Mouse (Mus musculus) heart, embryonic 14.5 days (tissue): Measurements from ENCODE around the gene Dglucy. TPM values are rescaled to one million over a fixed set of nuclear protein-coding genes. Genes with fewer than 3 reads are reported as not detected.

ENCODE experiments used
- ATAC-seq: fragments of 200-750 bp; cut with Nextera tagmentation; 2 replicates; pipeline ENCODE4 v1.8.0; 2017; ENCODE audit warnings: low read depth, moderate TSS enrichment; ENCODE audit not compliant: insufficient number of reproducible peaks, insufficient read depth, low FRiP score
- H3K27ac ChIP-seq, 2 experiments: fragments of 200-500 bp in 1 of 2; fragments of 300-500 bp in 1 of 2; sonication (generic) in 1 of 2; replicated peaks in 1 of 2; 2 replicates each; pipeline ENCODE4 v1.5.1; 2012 to 2014; ENCODE audit warnings: low read depth in 2 of 2, low read length in 2 of 2, control low read depth in 1 of 2, mild to moderate bottlenecking in 1 of 2, mixed read lengths in 1 of 2; ENCODE audit not compliant: control insufficient read depth in 1 of 2, insufficient read depth in 1 of 2
- H3K27me3 ChIP-seq: fragments of 300-500 bp; sonication (generic); 2 replicates; pipeline ENCODE4 v1.6.1; 2014; ENCODE audit warnings: mild to moderate bottlenecking, low read length, control low read depth; ENCODE audit not compliant: control insufficient read depth, insufficient read depth
- H3K36me3 ChIP-seq: fragments of 300-500 bp; sonication (generic); 2 replicates; pipeline ENCODE4 v1.6.1; 2014; ENCODE audit warnings: mild to moderate bottlenecking, control low read depth, low read length, mixed read lengths; ENCODE audit not compliant: control insufficient read depth, insufficient read depth
- H3K4me1 ChIP-seq, 2 experiments: fragments of 200-500 bp in 1 of 2; fragments of 300-500 bp in 1 of 2; sonication (generic) in 1 of 2; 2 replicates each; pipeline ENCODE4 v1.6.1; 2012 to 2014; ENCODE audit warnings: low read length in 2 of 2, control low read depth in 1 of 2, mixed read lengths in 1 of 2; ENCODE audit not compliant: control insufficient read depth in 2 of 2, insufficient read depth in 2 of 2
- H3K4me2 ChIP-seq: fragments of 300-500 bp; sonication (generic); 2 replicates; pipeline ENCODE4 v1.6.1; 2014; ENCODE audit warnings: mild to moderate bottlenecking, low read length
- H3K4me3 ChIP-seq, 2 experiments: fragments of 200-500 bp in 1 of 2; fragments of 300-500 bp in 1 of 2; sonication (generic) in 1 of 2; 2 replicates each; pipeline ENCODE4 v1.5.1; 2012 to 2014; ENCODE audit warnings: low read length in 2 of 2, mild to moderate bottlenecking in 2 of 2, control low read depth in 1 of 2, low read depth in 1 of 2, moderate library complexity in 1 of 2; ENCODE audit not compliant: control insufficient read depth in 1 of 2, insufficient read depth in 1 of 2
- H3K9ac ChIP-seq: fragments of 300-500 bp; sonication (generic); 2 replicates; pipeline ENCODE4 v1.6.1; 2014; ENCODE audit warnings: mild to moderate bottlenecking, low read length
- H3K9me3 ChIP-seq: fragments of 300-500 bp; sonication (generic); 2 replicates; pipeline ENCODE4 v1.6.1; 2016; ENCODE audit warnings: low read length, control low read depth; ENCODE audit not compliant: control insufficient read depth
- WGBS: fragments of 180-500 bp; shearing (Covaris S2); extraction: QIAGEN DNeasy Blood & Tissue Kit; methylation state at CpG from one replicate; pipeline ENCODE4 v1.1.7; 2014; 5-methylcytosine and 5-hydroxymethylcytosine counted together
- polyA plus RNA-seq: library from polyadenylated mRNA; unstranded; fragments of >200 nt; fragmentation: Nextera tagmentation; extraction: Ambion mirVana; gene quantifications from 2 replicates; pipeline ENCODE4 v1.2.1, GENCODE M21; 2014

The Dglucy gene
- polyA plus RNA-seq, 1 experiment from 2014 or later, result 4.8 TPM

DNA sequence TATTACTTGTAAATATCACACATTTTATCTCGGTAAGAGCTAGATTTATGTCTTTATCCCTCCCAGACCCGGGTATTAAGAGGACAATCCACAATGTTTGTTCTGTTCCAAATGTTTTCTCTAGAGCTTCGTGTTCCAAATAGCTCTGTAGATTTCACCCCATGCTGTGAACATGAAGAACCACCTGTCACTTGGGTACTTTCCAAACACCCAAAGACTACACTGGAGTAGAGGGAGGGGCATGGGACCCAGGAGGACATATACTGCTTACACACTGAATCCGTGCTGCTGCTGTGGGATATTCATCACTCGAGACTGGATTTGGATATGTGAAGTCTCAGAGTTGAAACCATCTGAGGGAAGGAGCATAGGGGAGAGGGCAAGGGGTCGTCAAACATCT lies 130.9 kb downstream of the Dglucy start:
- no peaks in the 10 kb centered on the region for H3K9me3 ChIP-seq
- H3K4me2 ChIP-seq, result no peak overlapping the region
- 73% methylated on average over 6 of the region's 6 CpGs for WGBS
- peaks cover 28% of the 10 kb centered on the region for H3K27me3 ChIP-seq
- ATAC-seq, result no peak
- no peak overlapping the region for H3K9ac ChIP-seq
- H3K36me3 ChIP-seq, result 0 out of 2 replicates have a peak, but pooled peaks cover 5% of the 10 kb centered on the region
- H3K4me3 ChIP-seq, result no peak overlapping the region
- peaks cover 0 to 6% of the 10 kb centered on the region in 2 experiments; a peak in 2 of 4 replicates for H3K4me1 ChIP-seq
- H3K27ac ChIP-seq, result no peak overlapping the region

DNA sequence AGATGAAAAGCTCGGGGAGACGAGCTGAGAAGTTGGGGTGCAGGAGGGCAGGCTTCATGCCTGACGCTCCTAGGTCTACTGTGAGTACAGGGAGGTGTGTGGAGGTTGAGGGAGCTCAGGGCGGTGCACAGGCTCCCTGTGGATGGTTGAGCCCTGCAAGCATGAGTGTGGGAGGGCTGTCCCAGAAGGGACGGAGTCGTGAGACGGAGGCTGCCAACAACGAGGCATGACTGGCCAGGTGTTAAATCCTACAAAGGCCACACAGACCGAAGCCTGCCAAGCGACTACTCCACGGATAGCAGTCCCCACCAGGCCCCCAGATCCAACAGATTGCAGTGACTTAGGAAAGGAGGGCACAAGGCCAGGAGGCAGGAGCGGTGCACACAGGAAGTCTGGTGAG lies 131.9 kb downstream of the Dglucy start:
- Histone ChIP-seq H3K4me3 (no peak overlapping the region), H3K27ac (no peak overlapping the region), H3K4me1 (peaks cover 0 to 6% of the 10 kb centered on the region in 2 experiments; a peak in 2 of 4 replicates), H3K27me3 (peaks cover 28% of the 10 kb centered on the region), H3K9ac (no peak overlapping the region), H3K36me3 (0 out of 2 replicates have a peak, but pooled peaks cover 5% of the 10 kb centered on the region), H3K4me2 (no peak overlapping the region), H3K9me3 (no peaks in the 10 kb centered on the region)
- ATAC-seq, result no peak
- 86% methylated on average over 12 of the region's 12 CpGs for WGBS

DNA sequence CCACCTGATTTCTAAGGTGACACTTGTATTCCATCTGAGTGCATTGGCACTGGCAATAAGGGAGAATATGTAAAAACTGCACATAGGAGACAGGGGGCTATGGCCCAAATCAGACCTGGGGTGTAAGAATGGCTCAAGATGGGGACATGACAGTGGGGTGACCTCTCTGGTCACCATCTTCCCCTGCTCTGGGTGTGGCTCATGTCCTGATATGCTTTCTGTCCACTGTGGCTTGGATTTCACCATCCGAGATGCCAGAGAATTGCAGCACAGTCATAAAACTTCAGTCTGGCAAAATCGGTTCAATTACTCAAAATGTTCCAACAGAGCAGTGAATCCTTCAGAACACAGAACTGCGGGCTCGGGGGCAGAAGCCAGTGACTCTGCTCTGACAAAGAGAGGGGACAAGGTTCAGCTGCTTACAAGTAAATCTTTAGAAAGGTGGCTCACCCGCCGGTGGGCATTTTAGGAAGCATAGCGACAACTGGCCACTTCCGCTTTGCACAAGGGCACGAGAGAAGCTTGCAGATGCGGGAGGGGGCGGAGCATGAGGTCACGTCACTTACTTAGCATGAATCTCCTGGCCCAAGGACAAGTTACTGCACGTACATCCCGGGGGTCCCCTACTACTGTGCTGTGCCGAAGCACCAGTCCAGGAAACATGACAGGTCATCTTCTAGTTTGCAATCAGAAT lies 145.9 kb downstream of the Dglucy start:
- no peak overlapping the region for H3K9ac ChIP-seq
- ATAC-seq, result no peak
- H3K27me3 ChIP-seq, result no peaks in the 10 kb centered on the region
- H3K4me3 ChIP-seq, result no peak overlapping the region
- H3K36me3 ChIP-seq, result 0 out of 2 replicates have a peak, but pooled peaks cover 3% of the 10 kb centered on the region
- 80% methylated on average over 15 of the region's 15 CpGs for WGBS
- H3K4me2 ChIP-seq, result no peak overlapping the region
- H3K27ac ChIP-seq, result no peak overlapping the region
- H3K4me1 ChIP-seq, result no peaks in the 10 kb centered on the region
- H3K9me3 ChIP-seq, result no peaks in the 10 kb centered on the region

DNA sequence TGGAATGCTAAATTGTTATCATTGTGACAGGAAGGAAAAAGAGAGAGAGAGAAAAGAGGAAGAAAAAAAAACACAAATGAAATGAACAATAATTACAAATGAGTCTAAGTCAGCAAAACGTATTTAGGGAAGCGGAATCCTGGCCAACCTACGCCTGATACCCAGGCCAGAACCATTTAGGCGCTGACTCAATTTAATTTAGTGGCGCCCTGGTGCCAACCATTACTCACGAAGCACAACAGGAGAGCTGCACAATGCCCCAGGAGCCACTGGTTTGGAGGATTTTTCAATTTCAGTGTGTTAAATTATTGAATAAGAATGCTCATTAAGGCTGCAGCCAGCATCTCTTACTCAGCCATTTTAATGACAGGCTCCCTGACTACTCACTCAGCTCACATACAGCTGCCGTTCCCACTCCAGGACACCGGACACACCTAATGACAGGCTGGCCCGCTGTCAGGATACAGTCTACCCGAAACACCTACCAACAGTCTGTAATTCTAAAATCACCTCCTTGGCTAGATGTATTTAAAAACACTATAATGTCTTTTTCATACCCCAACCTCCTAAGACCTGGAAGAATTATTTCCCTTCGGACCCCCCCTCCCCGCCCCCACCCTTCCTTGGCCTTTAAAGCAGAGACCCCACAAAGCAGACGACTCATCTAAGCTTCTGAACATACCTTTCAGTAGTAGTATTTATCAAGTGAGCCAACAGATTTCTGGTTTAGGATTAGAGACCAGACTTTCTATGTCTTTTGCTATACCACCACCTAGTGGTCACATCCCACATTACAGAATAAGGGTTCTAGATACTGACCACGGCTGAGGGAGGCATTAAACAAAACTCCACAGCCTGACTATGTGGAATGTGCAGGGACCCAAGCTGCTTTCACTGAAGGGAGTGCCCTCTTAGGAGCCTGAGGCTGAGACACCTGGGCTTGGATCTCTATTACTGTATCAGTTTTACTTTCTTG lies 147.1 kb downstream of the Dglucy start:
- no peak overlapping the region for H3K9ac ChIP-seq
- H3K4me1 ChIP-seq, result no peaks in the 10 kb centered on the region
- no peak overlapping the region for H3K4me3 ChIP-seq
- H3K9me3 ChIP-seq, result no peaks in the 10 kb centered on the region
- no peak overlapping the region for H3K27ac ChIP-seq
- no peak for ATAC-seq
- WGBS, result 63% methylated on average over 14 of the region's 14 CpGs
- no peak overlapping the region for H3K4me2 ChIP-seq
- no peaks in the 10 kb centered on the region for H3K27me3 ChIP-seq
- H3K36me3 ChIP-seq, result 0 out of 2 replicates have a peak, but pooled peaks cover 3% of the 10 kb centered on the region

DNA sequence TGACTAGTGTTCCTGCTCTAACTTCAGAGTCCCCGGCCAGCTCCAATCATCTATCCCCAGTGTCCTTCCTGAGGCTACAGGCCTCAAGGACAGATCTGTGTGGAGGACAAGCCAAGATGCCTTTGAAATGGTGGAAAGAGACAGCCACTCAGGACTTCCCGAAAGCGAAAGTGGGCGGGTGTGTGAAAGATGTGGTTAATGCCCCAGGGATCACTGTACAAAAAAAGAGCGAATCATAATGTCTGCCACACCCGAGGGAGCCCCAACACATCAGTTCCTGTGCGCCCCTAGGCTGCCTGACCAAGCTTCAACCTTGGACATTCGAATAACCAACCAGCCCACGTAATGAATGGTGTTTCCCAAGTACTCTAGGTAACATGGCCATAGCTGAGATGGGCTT lies 149.4 kb downstream of the Dglucy start:
- 88% methylated on average over 9 of the region's 9 CpGs for WGBS
- no peak overlapping the region for H3K4me3 ChIP-seq
- no peak overlapping the region for H3K9ac ChIP-seq
- no peak for ATAC-seq
- H3K27ac ChIP-seq, result no peak overlapping the region
- H3K4me1 ChIP-seq, result no peaks in the 10 kb centered on the region
- no peaks in the 10 kb centered on the region for H3K27me3 ChIP-seq
- no peaks in the 10 kb centered on the region for H3K9me3 ChIP-seq
- H3K36me3 ChIP-seq, result 0 out of 2 replicates have a peak, but pooled peaks cover 3% of the 10 kb centered on the region
- no peak overlapping the region for H3K4me2 ChIP-seq

DNA sequence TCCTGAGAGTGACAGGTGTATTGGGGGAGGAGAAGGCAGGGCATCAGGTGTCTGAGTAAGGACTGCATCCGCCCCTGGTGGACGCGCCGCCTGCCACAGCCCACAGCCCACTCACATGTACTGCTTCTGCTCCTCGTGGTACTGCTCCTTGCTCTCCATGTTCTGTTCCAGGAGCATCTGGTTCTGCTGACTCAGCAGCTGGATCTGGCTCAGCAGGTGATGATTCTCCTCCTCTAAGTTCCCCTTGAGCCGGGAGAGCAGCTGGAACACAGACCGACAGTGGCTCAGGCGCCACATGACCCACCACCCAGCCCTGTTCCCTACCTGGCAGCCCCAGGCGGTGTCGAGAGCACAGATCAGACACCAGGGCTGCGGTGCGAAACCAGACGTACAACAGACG lies 152.8 kb downstream of the Dglucy start:
- H3K4me3 ChIP-seq, result no peak overlapping the region
- 91% methylated on average over 14 of the region's 14 CpGs for WGBS

DNA sequence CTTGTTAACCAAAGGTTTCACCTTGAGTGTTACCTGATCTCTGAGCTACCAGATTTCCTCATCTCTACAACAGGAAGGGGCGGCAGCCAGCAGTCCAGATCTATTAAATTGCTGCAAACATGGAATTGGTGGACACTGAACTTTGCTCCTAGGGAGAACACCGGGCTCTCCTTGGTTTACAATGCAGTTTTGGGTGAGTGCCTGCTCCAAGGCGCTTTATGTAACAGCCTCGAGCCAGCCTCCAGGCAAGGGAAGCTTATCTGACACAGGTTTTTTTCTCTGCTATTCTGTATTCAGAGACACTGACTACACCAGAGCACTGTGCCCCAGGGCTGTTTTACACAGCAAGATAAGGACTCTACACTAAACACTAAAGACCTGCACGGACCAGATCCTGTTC lies 155.9 kb downstream of the Dglucy start:
- Histone ChIP-seq H3K4me3 (no peak overlapping the region), H3K4me2 (no peak overlapping the region), H3K9ac (no peak overlapping the region), H3K36me3 (no peaks in the 10 kb centered on the region), H3K27me3 (no peaks in the 10 kb centered on the region; the same call in none of the 2 replicates), H3K4me1 (peaks cover 0 to 10% of the 10 kb centered on the region in 2 experiments; a peak in 2 of 4 replicates), H3K27ac (no peak overlapping the region), H3K9me3 (no peaks in the 10 kb centered on the region)
- no peak for ATAC-seq
- WGBS, result 55% methylated on average over 5 of the region's 5 CpGs

More for the DNA sequence above, 152.8 kb downstream of the Dglucy start:
- Histone ChIP-seq H3K27me3 (no peaks in the 10 kb centered on the region), H3K9me3 (no peaks in the 10 kb centered on the region), H3K4me2 (no peak overlapping the region), H3K36me3 (0 out of 2 replicates have a peak, but pooled peaks cover 3% of the 10 kb centered on the region), H3K27ac (no peak overlapping the region), H3K4me1 (peaks cover 0 to 6% of the 10 kb centered on the region in 2 experiments; a peak in 1 of 4 replicates), H3K9ac (no peak overlapping the region)
- ATAC-seq, result no peak
